Mouse (Mus musculus) MEL (cell line): ENCODE data around the gene Sash1. TPM values are rescaled to one million over a fixed set of nuclear protein-coding genes. Genes with fewer than 3 reads are reported as not detected.

ENCODE experiments used
- DNase-seq: peaks from one replicate; pipeline ENCODE4 v3.0.0; 2011; ENCODE audit warnings: low read depth, low spot score
- H3K27ac ChIP-seq: 2 replicates; pipeline ENCODE4 v1.5.1; 2012; ENCODE audit warnings: low read depth, mild to moderate bottlenecking, control low read depth, low read length, moderate library complexity; ENCODE audit not compliant: control insufficient read depth
- H3K27me3 ChIP-seq, 2 experiments: fragments of 150-350 bp in 1 of 2; sonication (generic) in 1 of 2; 2 replicates each; pipeline ENCODE4 v1.6.1; 2012; ENCODE audit warnings: low read length in 2 of 2, mild to moderate bottlenecking in 2 of 2, improper control_type of control experiment in 1 of 2, moderate library complexity in 1 of 2; ENCODE audit not compliant: insufficient read depth in 2 of 2, control insufficient read depth in 1 of 2
- H3K36me3 ChIP-seq, 2 experiments: 2 replicates each; pipeline ENCODE4 v1.6.1; 2012 to 2014; ENCODE audit warnings: low read length in 2 of 2, improper control_type of control experiment in 1 of 2, inconsistent platforms in 1 of 2, mild to moderate bottlenecking in 1 of 2; ENCODE audit not compliant: insufficient read depth in 2 of 2, control insufficient read depth in 1 of 2
- H3K4me1 ChIP-seq, 2 experiments: fragments of 150-350 bp in 1 of 2; sonication (generic) in 1 of 2; 2 replicates each; pipeline ENCODE4 v1.6.1; 2012; ENCODE audit warnings: low read length in 2 of 2, improper control_type of control experiment in 1 of 2, mild to moderate bottlenecking in 1 of 2; ENCODE audit not compliant: insufficient read depth in 2 of 2, control insufficient read depth in 1 of 2
- H3K4me3 ChIP-seq, 2 experiments: fragments of 150-350 bp in 1 of 2; sonication (generic) in 1 of 2; 2 replicates each; pipeline ENCODE4 v1.5.1; 2012; ENCODE audit warnings: low read depth in 2 of 2, low read length in 2 of 2, mild to moderate bottlenecking in 2 of 2, moderate library complexity in 2 of 2, control low read depth in 1 of 2, improper control_type of control experiment in 1 of 2; ENCODE audit not compliant: control insufficient read depth in 1 of 2, insufficient read depth in 1 of 2
- H3K79me2 ChIP-seq: 2 replicates; pipeline ENCODE4 v1.6.1; 2012; ENCODE audit warnings: mild to moderate bottlenecking, low read length, moderate library complexity; ENCODE audit not compliant: control insufficient read depth, poor library complexity, insufficient read depth
- H3K9ac ChIP-seq: 2 replicates; pipeline ENCODE4 v1.6.1; 2012; ENCODE audit warnings: low read depth, mild to moderate bottlenecking, control low read depth, low read length, moderate library complexity; ENCODE audit not compliant: control insufficient read depth, poor library complexity, severe bottlenecking
- H3K9me3 ChIP-seq: fragments of 150-350 bp; sonication (generic); replicated peaks from 2 replicates; pipeline ENCODE4 v1.6.1; 2012; ENCODE audit warnings: mild to moderate bottlenecking, low read length, improper control_type of control experiment, moderate library complexity; ENCODE audit not compliant: insufficient read depth
- BHLHE40 ChIP-seq: IDR thresholded peaks from 2 replicates; pipeline ENCODE4 v1.6.1; 2012; ENCODE audit warnings: low read depth, mild to moderate bottlenecking, inconsistent platforms, low read length, improper control_type of control experiment, borderline replicate concordance
- CHD2 ChIP-seq: IDR thresholded peaks from 2 replicates; pipeline ENCODE4 v1.6.1; 2011; ENCODE audit warnings: low read length, improper control_type of control experiment
- CTCF ChIP-seq, 3 experiments: IDR thresholded peaks in 2 of 3; conservative IDR thresholded peaks in 1 of 3; 2 replicates each; pipeline ENCODE4 v1.5.1; 2011 to 2012; ENCODE audit warnings: low read length in 3 of 3, low read depth in 2 of 3, mild to moderate bottlenecking in 2 of 3, improper control_type of control experiment in 1 of 3, inconsistent platforms in 1 of 3, mixed read lengths in 1 of 3, moderate library complexity in 1 of 3; ENCODE audit not compliant: control insufficient read depth in 1 of 3, insufficient read depth in 1 of 3, poor library complexity in 1 of 3, severe bottlenecking in 1 of 3
- E2F4 ChIP-seq: IDR thresholded peaks from 2 replicates; pipeline ENCODE4 v1.6.1; 2011; ENCODE audit warnings: low read depth, low read length, improper control_type of control experiment, borderline replicate concordance
- ELF1 ChIP-seq: IDR thresholded peaks from 2 replicates; pipeline ENCODE4 v1.6.1; 2014; ENCODE audit warnings: low read depth, mild to moderate bottlenecking, inconsistent platforms, low read length, improper control_type of control experiment, moderate library complexity
- ETS1 ChIP-seq: IDR thresholded peaks from 2 replicates; pipeline ENCODE4 v1.6.1; 2012; ENCODE audit warnings: low read depth, mild to moderate bottlenecking, inconsistent platforms, low read length, improper control_type of control experiment, moderate library complexity
- GABPA ChIP-seq: IDR thresholded peaks from 2 replicates; pipeline ENCODE4 v1.6.1; 2012; ENCODE audit warnings: low read depth, mild to moderate bottlenecking, inconsistent platforms, low read length, improper control_type of control experiment, moderate library complexity
- JUND ChIP-seq: IDR thresholded peaks from 2 replicates; pipeline ENCODE4 v1.6.1; 2011; ENCODE audit warnings: low read depth, mild to moderate bottlenecking, improper control_type of control experiment, low read length
- MAFK ChIP-seq: IDR thresholded peaks from 2 replicates; pipeline ENCODE4 v1.6.1; 2011; ENCODE audit warnings: low read depth, mild to moderate bottlenecking, low read length, improper control_type of control experiment, borderline replicate concordance
- MAX ChIP-seq: IDR thresholded peaks from 2 replicates; pipeline ENCODE4 v1.6.1; 2011; ENCODE audit warnings: low read length, improper control_type of control experiment
- MEF2A ChIP-seq: IDR thresholded peaks from 2 replicates; pipeline ENCODE4 v1.6.1; 2014; ENCODE audit warnings: low read depth, mild to moderate bottlenecking, inconsistent platforms, low read length, improper control_type of control experiment; ENCODE audit not compliant: poor library complexity, insufficient replicate concordance, severe bottlenecking; ENCODE audit errors: extremely low read depth
- MXI1 ChIP-seq: IDR thresholded peaks from 2 replicates; pipeline ENCODE4 v1.6.1; 2011; ENCODE audit warnings: mild to moderate bottlenecking, low read depth, low read length, improper control_type of control experiment
- NRF1 ChIP-seq: IDR thresholded peaks from 2 replicates; pipeline ENCODE4 v1.6.1; 2014; ENCODE audit warnings: low read depth, mild to moderate bottlenecking, inconsistent platforms, low read length, improper control_type of control experiment, moderate library complexity; ENCODE audit not compliant: poor library complexity, insufficient read depth, severe bottlenecking
- POLR2AphosphoS2 ChIP-seq: IDR thresholded peaks from 2 replicates; pipeline ENCODE4 v1.6.1; 2011; ENCODE audit warnings: low read length, improper control_type of control experiment
- RCOR1 ChIP-seq: IDR thresholded peaks from 2 replicates; pipeline ENCODE4 v1.6.1; 2012; ENCODE audit warnings: low read depth, mild to moderate bottlenecking, inconsistent platforms, low read length, improper control_type of control experiment
- SMC3 ChIP-seq: IDR thresholded peaks from 2 replicates; pipeline ENCODE4 v1.6.1; 2011; ENCODE audit warnings: low read depth, low read length, improper control_type of control experiment
- TAL1 ChIP-seq: IDR thresholded peaks from 2 replicates; pipeline ENCODE4 v1.6.1; 2012; ENCODE audit warnings: mild to moderate bottlenecking, inconsistent platforms, low read length, moderate library complexity, mixed read lengths
- TCF12 ChIP-seq: IDR thresholded peaks from 2 replicates; pipeline ENCODE4 v1.6.1; 2014; ENCODE audit warnings: low read depth, mild to moderate bottlenecking, inconsistent platforms, low read length, improper control_type of control experiment, moderate library complexity
- UBTF ChIP-seq: IDR thresholded peaks from 2 replicates; pipeline ENCODE4 v1.6.1; 2012; ENCODE audit warnings: low read depth, mild to moderate bottlenecking, inconsistent platforms, low read length, improper control_type of control experiment, moderate library complexity, borderline replicate concordance; ENCODE audit not compliant: insufficient read depth
- ZC3H11A ChIP-seq: IDR thresholded peaks from 2 replicates; pipeline ENCODE4 v1.6.1; 2012; ENCODE audit warnings: low read depth, mild to moderate bottlenecking, inconsistent platforms, low read length, improper control_type of control experiment
- ZMIZ1 ChIP-seq: IDR thresholded peaks from 2 replicates; pipeline ENCODE4 v1.6.1; 2012; ENCODE audit warnings: low read depth, mild to moderate bottlenecking, inconsistent platforms, low read length, improper control_type of control experiment, moderate library complexity
- ZNF384 ChIP-seq: IDR thresholded peaks from 2 replicates; pipeline ENCODE4 v1.6.1; 2012; ENCODE audit warnings: low read depth, mild to moderate bottlenecking, inconsistent platforms, low read length, improper control_type of control experiment
- polyA plus RNA-seq, 2 experiments: library from polyadenylated mRNA; stranded (reverse) in 1 of 2; unstranded in 1 of 2; fragments of >175 nt in 1 of 2; fragments of >200 nt in 1 of 2; gene quantifications; 2 replicates each; pipeline versions ENCODE4 v1.2.1 to v1.2.4; 2012; ENCODE audit warnings: low replicate concordance in 2 of 2, low read depth in 1 of 2; ENCODE audit not compliant: insufficient read length in 2 of 2, insufficient read depth in 1 of 2, missing spikeins in 1 of 2
- total RNA-seq: library from RNA; depleted of rRNA; stranded (reverse); fragments of 300-350 nt; gene quantifications from 2 replicates; pipeline ENCODE4 v1.2.3, GENCODE M21; 2012

The Sash1 gene
- total and polyA plus RNA-seq, 3 experiments = not detected

DNA sequence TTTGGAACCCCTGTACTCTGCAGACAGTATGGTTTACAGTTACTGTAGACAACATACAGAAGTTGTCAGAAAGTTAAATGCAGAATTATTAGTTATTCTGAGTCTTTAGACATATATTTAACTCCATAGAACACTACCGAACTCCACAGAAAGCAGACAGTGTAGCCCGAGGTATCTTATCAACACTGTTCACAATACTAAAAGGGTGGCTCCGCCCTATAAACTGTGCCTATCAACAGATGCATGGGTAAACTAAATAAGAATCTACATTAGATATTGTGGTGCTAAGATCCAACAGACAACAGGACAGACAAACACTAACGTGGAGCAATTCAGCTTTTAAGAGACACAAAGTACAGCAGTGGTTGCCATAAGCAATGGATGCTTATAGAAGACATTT lies 106.0 kb downstream of the Sash1 start:
- Histone ChIP-seq H3K9me3 (no peaks in the 10 kb centered on the region), H3K27ac (no peak overlapping the region), H3K27me3 (no peaks in the 10 kb centered on the region), H3K4me3 (no peak overlapping the region), H3K9ac (no peak overlapping the region), H3K36me3 (no peaks in the 10 kb centered on the region), H3K4me1 (no peaks in the 10 kb centered on the region), H3K79me2 (no peaks in the 10 kb centered on the region)
- no peak for DNase-seq
- no peak for TF ChIP-seq POLR2AphosphoS2
- no peak for TF ChIP-seq SMC3
- no peak for TF ChIP-seq MEF2A
- no peak for TF ChIP-seq UBTF
- TF ChIP-seq GABPA = no peak
- no peak for TF ChIP-seq MAFK
- no peak for TF ChIP-seq MAX
- no peak for TF ChIP-seq CHD2
- TF ChIP-seq ETS1 = no peak

DNA sequence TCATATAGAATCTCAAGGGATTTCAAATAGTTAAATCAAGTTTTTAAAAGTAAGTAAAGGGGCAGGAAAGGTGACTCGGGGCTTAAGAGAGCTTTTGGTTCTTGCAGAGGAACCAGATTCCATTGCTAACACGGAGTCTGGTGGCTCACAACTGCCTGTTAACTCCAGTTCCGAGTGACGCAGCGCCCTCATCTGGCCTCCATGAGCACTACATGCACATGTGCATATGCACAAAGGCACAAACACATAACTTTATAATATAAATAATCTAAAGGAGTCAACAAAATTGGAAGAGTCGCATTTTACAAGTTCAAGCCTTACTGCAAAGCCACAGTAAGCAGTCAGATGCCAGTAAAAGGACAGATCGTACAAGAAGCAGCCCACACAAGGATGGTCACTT lies 107.0 kb downstream of the Sash1 start:
- Histone ChIP-seq H3K4me1 (no peaks in the 10 kb centered on the region), H3K27me3 (no peaks in the 10 kb centered on the region), H3K4me3 (no peak overlapping the region), H3K27ac (no peak overlapping the region), H3K9ac (no peak overlapping the region), H3K79me2 (no peaks in the 10 kb centered on the region), H3K9me3 (no peaks in the 10 kb centered on the region), H3K36me3 (no peaks in the 10 kb centered on the region)
- DNase-seq = no peak
- no peak for TF ChIP-seq TAL1
- no peak for TF ChIP-seq ZMIZ1
- TF ChIP-seq MXI1 = no peak
- TF ChIP-seq TCF12 = no peak
- TF ChIP-seq ZC3H11A = no peak
- TF ChIP-seq E2F4 = no peak
- TF ChIP-seq ZNF384 = no peak
- TF ChIP-seq POLR2AphosphoS2 = no peak
- no peak for TF ChIP-seq ETS1
- no peak for TF ChIP-seq GABPA
- TF ChIP-seq NRF1 = no peak
- TF ChIP-seq BHLHE40 = no peak
- TF ChIP-seq UBTF = no peak
- no peak for TF ChIP-seq RCOR1
- TF ChIP-seq CTCF (IDR thresholded peaks at IDR 0.05 in 2 of 3, conservative IDR thresholded peaks at IDR 0.05 in 1 of 3; ENCODE audit: control insufficient read depth in 1 of 3, insufficient read depth in 1 of 3, low read depth in 2 of 3, low read length in 3 of 3, poor library complexity in 1 of 3, severe bottlenecking in 1 of 3) = no peak
- TF ChIP-seq JUND = no peak
- TF ChIP-seq ELF1 = no peak
